Mouse (Mus musculus) heart, postnatal 0 days (tissue): ENCODE measurements around the gene Ccdc150. TPM values are rescaled to one million over a fixed set of nuclear protein-coding genes. Genes with fewer than 3 reads are reported as not detected.

Experiments used
- ATAC-seq: fragments of 200-750 bp; cut with Nextera tagmentation; 2 replicates; pipeline ENCODE4 v1.8.0; 2017; ENCODE audit warnings: low read depth, moderate number of reproducible peaks, moderate library complexity; ENCODE audit not compliant: insufficient read depth
- DNase-seq: peaks from one replicate; pipeline ENCODE4 v3.0.0-alpha.2; 2016; ENCODE audit warnings: low spot score
- H3K27ac ChIP-seq: fragments of 300-500 bp; sonication (generic); 2 replicates; pipeline ENCODE4 v1.5.1; 2014; ENCODE audit warnings: low read depth, mild to moderate bottlenecking
- H3K27me3 ChIP-seq: fragments of 300-500 bp; sonication (generic); 2 replicates; pipeline ENCODE4 v1.6.1; 2014; ENCODE audit warnings: low read length, mixed read lengths; ENCODE audit not compliant: control insufficient read depth, insufficient read depth
- H3K36me3 ChIP-seq: fragments of 300-500 bp; sonication (generic); replicated peaks from 2 replicates; pipeline ENCODE4 v1.6.1; 2014; ENCODE audit warnings: low read length, mixed read lengths; ENCODE audit not compliant: control insufficient read depth, insufficient read depth
- H3K4me1 ChIP-seq: fragments of 300-500 bp; sonication (generic); 2 replicates; pipeline ENCODE4 v1.6.1; 2014; ENCODE audit warnings: antibody characterized with exemption; ENCODE audit not compliant: control insufficient read depth, insufficient read depth
- H3K4me2 ChIP-seq: fragments of 300-500 bp; sonication (generic); 2 replicates; pipeline ENCODE4 v1.6.1; 2014; ENCODE audit warnings: low read depth, mild to moderate bottlenecking, low read length, moderate library complexity
- H3K4me3 ChIP-seq: fragments of 300-500 bp; sonication (generic); 2 replicates; pipeline ENCODE4 v1.5.1; 2014; ENCODE audit warnings: low read depth, low read length
- H3K9ac ChIP-seq: fragments of 300-500 bp; sonication (generic); replicated peaks from 2 replicates; pipeline ENCODE4 v1.6.1; 2014; ENCODE audit warnings: low read depth, low read length, mixed read lengths
- H3K9me3 ChIP-seq: fragments of 300-500 bp; sonication (generic); replicated peaks from 2 replicates; pipeline ENCODE4 v1.6.1; 2016; ENCODE audit warnings: low read length; ENCODE audit not compliant: control insufficient read depth
- CTCF ChIP-seq: IDR thresholded peaks from 2 replicates; pipeline ENCODE4 v1.5.1; 2016; ENCODE audit warnings: antibody characterized with exemption, control low read depth, low read depth
- EP300 ChIP-seq: IDR thresholded peaks from 2 replicates; pipeline ENCODE4 v1.6.1; 2016; ENCODE audit warnings: antibody characterized with exemption, low read depth
- WGBS: fragments of 180-500 bp; shearing (Covaris S2); extraction: QIAGEN DNeasy Blood & Tissue Kit; methylation state at CpG from one replicate; pipeline ENCODE4 v1.1.7; 2014; 5-methylcytosine and 5-hydroxymethylcytosine counted together
- polyA plus RNA-seq: library from polyadenylated mRNA; unstranded; fragments of >200 nt; fragmentation: Nextera tagmentation; extraction: Ambion mirVana; gene quantifications from 2 replicates; pipeline ENCODE4 v1.2.1, GENCODE M21; 2015
- total RNA-seq: library from RNA; depleted of rRNA; stranded (reverse); fragments of >200 nt; gene quantifications from 2 replicates; pipeline ENCODE4 v1.2.3, GENCODE M21; 2014; ENCODE audit warnings: low replicate concordance; rRNA removed

Gene Ccdc150
- 1.4 TPM in 1 of 2 replicates, not detected in the other for total RNA-seq
- polyA plus RNA-seq = 0.51 and 0.63 TPM in 2 replicates

- TF ChIP-seq CTCF (peak; percentile 33), EP300 (no peak)
- ATAC-seq = peak; percentile 100
- Histone ChIP-seq H3K36me3 (no peaks in the 10 kb centered on the region), H3K4me1 (0 out of 2 replicates have a peak, but pooled peaks cover 5% of the 10 kb centered on the region), H3K27me3 (no peaks in the 10 kb centered on the region), H3K9ac (peak within 1 kb of the TSS; percentile 47; the same call in 1 of the 2 replicates), H3K27ac (no peak within 1 kb of the TSS), H3K4me2 (peak within 1 kb of the TSS; percentile 74), H3K9me3 (no peaks in the 10 kb centered on the region), H3K4me3 (peak within 1 kb of the TSS; percentile 57)
- 15% methylated on average over 33 of the region's 33 CpGs for WGBS
- DNase-seq = peak; percentile 95
Measured at GRCm38 (mm10) chr1:54250158-54250866, at the start of gene Ccdc150. Gene Ccdc150 (plus strand): TSS chr1:54250683.

- no peak for ATAC-seq
- Histone ChIP-seq H3K4me3 (no peak overlapping the region), H3K4me2 (no peak overlapping the region), H3K27ac (no peak overlapping the region), H3K9me3 (no peaks in the 10 kb centered on the region), H3K4me1 (no peaks in the 10 kb centered on the region), H3K9ac (no peak overlapping the region), H3K27me3 (no peaks in the 10 kb centered on the region), H3K36me3 (no peaks in the 10 kb centered on the region)
- 95% methylated on average over 3 of the region's 3 CpGs for WGBS
- no peak for DNase-seq
- TF ChIP-seq CTCF = no peak
- TF ChIP-seq EP300 = no peak
Measured at GRCm38 (mm10) chr1:54220273-54220672, 30.2 kb upstream of the Ccdc150 start.

GRCm38 (mm10) chr1:54242722-54243121 lies 7.8 kb upstream of the Ccdc150 start:
- no peaks in the 10 kb centered on the region for H3K9me3 ChIP-seq
- H3K4me3 ChIP-seq = no peak overlapping the region
- TF ChIP-seq CTCF (no peak), EP300 (no peak)
- no peak overlapping the region for H3K9ac ChIP-seq
- WGBS = 88% methylated on average over 4 of the region's 4 CpGs
- no peak overlapping the region for H3K4me2 ChIP-seq
- no peaks in the 10 kb centered on the region for H3K4me1 ChIP-seq
- no peaks in the 10 kb centered on the region for H3K27me3 ChIP-seq
- no peak for ATAC-seq
- no peaks in the 10 kb centered on the region for H3K36me3 ChIP-seq
- DNase-seq = no peak
- H3K27ac ChIP-seq = no peak overlapping the region

GRCm38 (mm10) chr1:54275552-54275951 lies 25.1 kb downstream of the Ccdc150 start:
- ATAC-seq (no peak), DNase-seq (no peak)
- Histone ChIP-seq H3K27me3 (no peaks in the 10 kb centered on the region), H3K9ac (no peak overlapping the region), H3K4me2 (no peak overlapping the region), H3K36me3 (no peaks in the 10 kb centered on the region), H3K4me1 (no peaks in the 10 kb centered on the region), H3K27ac (no peak overlapping the region), H3K9me3 (no peaks in the 10 kb centered on the region), H3K4me3 (no peak overlapping the region)
- WGBS = 56% methylated on average over 3 of the region's 3 CpGs
- TF ChIP-seq CTCF = no peak
- TF ChIP-seq EP300 = no peak

GRCm38 (mm10) chr1:54279628-54280027 lies 29.1 kb downstream of the Ccdc150 start:
- ATAC-seq (no peak), DNase-seq (no peak)
- Histone ChIP-seq H3K27me3 (no peaks in the 10 kb centered on the region), H3K27ac (no peak overlapping the region), H3K4me1 (no peaks in the 10 kb centered on the region), H3K9ac (no peak overlapping the region), H3K9me3 (no peaks in the 10 kb centered on the region), H3K4me3 (no peak overlapping the region), H3K36me3 (no peaks in the 10 kb centered on the region), H3K4me2 (no peak overlapping the region)
- 77% methylated on average over 1 of the region's 1 CpGs for WGBS
- no peak for TF ChIP-seq CTCF
- no peak for TF ChIP-seq EP300
